Mouse (Mus musculus) kidney, adult 2 months (tissue): ENCODE results near the gene Adk.

Experiments used
- CTCF ChIP-seq: fragments of 200-500 bp; conservative IDR thresholded peaks from 2 replicates; pipeline ENCODE4 v1.5.1; 2011; ENCODE audit warnings: low read depth, mild to moderate bottlenecking, control low read depth, low read length, moderate library complexity, mixed read lengths; ENCODE audit not compliant: insufficient read depth, insufficient read length
- POLR2A ChIP-seq: fragments of 200-500 bp; IDR thresholded peaks from one replicate; pipeline ENCODE4 v1.6.1; 2011; ENCODE audit warnings: low read depth, low read length, control low read depth

DNA sequence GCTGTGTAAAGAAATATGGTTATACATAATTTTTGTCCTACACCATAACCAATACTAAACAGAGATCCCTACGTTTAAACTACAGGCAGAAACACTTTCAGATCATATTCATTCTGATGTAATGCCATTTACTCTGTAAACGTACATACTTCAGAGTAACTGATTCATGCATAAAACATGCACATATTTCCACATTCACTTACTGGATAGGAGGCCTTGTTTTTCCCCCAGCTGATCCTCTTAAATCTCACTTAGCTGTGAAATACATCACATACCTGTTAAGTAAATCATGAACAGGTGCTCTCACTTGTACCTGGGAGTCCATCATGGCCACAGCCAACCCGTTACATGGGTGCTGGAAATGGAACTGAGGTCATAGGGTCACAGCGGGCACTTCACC, 285.6 kb downstream of the Adk start:
- TF ChIP-seq POLR2A, result no peak
- no peak for TF ChIP-seq CTCF
